Mouse (Mus musculus) adrenal gland, adult 10 weeks (tissue): Measurements from ENCODE around the gene Gm47955. TPM values are rescaled to one million over a fixed set of nuclear protein-coding genes. Genes with fewer than 3 reads are reported as not detected.

Experiments
- polyA plus RNA-seq: library from polyadenylated mRNA; stranded (reverse); fragments of 350-450 nt; fragmentation: Illumina TruSeq; extraction: RNeasy Lipid Tissue Mini Kit (QIAGEN cat#74804); gene quantifications from one replicate; pipeline ENCODE4 v1.2.3, GENCODE M21; 2014; ENCODE audit warnings: low read depth, low replicate concordance

Gm47955 gene
- not detected for polyA plus RNA-seq

GRCm38 (mm10) chr1:82959870-82960385 lies at the start of gene Gm47955:
TSS of gene Gm47955 (plus strand) at chr1:82960286.

GRCm38 (mm10) chr1:82913025-82913424 lies 47.1 kb upstream of the Gm47955 start, which contains the start of gene A030005L19Rik:
TSS of gene A030005L19Rik (plus strand) at chr1:82913325.

DNA sequence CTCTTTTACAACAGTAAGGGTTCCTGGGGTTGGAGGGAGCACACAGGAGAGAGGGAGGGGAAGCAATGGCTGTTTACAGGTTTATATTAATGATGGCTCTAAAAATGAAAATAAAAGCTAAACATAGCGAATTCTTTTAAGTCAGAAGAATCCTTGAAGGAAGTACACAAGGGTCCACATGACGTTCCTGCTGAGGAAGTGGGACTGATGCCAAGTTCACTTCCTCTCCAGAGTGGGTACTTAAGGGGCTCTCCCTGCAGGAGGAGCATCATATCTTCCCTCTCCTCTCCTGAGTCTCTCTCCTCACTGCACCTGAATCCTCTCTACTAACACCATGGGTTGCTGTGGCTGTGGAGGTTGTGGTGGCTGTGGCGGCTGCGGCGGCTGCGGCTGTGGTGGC lies 35.4 kb upstream of the Gm47955 start, which contains the start of gene A030014E15Rik:
TSS of gene A030014E15Rik (plus strand) at position 268 of the 400 bp plus-strand sequence.

GRCm38 (mm10) chr1:82931326-82931725 lies 28.8 kb upstream of the Gm47955 start, which contains the start of gene Gm6217:
TSS of gene Gm6217 (minus strand) at chr1:82931399.

GRCm38 (mm10) chr1:82943295-82943694 lies 16.8 kb upstream of the Gm47955 start, which contains the start of gene A030003K21Rik:
TSS of gene A030003K21Rik (minus strand) at chr1:82943388.

DNA sequence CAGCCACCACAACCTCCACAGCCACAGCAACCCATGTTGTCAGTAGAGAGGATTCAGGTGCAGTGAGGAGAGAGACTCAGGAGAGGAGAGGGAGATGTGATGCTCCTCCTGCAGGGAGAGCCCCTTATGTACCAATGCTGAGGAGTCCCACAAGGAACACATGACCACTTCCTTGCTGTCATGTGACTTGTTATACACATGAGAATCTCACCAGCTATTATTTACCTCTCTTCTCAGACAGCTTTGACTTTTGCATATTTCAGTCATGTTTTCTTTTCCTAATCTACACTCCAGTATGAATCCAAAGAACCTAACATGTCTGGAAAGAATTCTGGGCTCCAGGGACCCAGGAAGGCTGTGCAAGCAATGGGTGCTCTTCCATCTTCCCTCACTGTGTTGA lies 4.2 kb upstream of the Gm47955 start, which contains the start of gene Gm7544:
TSS of gene Gm7544 (minus strand) at position 101 of the 400 bp plus-strand sequence.

DNA sequence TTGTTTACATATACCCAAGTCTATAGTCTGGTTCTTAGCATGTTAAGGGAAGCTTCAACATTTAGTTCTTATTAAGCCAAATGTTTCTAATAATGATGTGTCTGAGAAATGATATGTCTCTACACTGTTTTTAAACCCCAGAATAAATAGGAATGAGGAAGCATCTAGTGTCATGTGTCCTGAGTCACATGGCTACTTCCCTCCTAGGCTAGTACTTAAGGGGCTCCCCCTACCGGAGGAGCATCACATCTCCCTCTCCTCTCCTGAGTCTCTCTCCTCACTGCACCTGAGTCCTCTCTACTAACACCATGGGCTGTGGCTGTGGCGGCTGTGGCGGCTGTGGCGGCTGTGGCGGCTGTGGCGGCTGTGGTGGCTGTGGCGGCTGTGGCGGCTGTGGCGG lies 40.2 kb downstream of the Gm47955 start, which contains the start of gene Gm47959:
TSS of gene Gm47959 (plus strand) at position 243 of the 400 bp plus-strand sequence.

Other genes starting within 250 kb of the Gm47955 start
- 302 TPM for gene Mff, start 235.4 kb upstream of the Gm47955 start, polyA plus RNA-seq
- gene Tm4sf20, start 191.8 kb upstream of the Gm47955 start, polyA plus RNA-seq, result not detected
- not detected for gene Gm47791, start 189.0 kb upstream of the Gm47955 start, polyA plus RNA-seq
- gene Agfg1, start 120.8 kb upstream of the Gm47955 start, polyA plus RNA-seq, result 110 TPM
- not detected for gene A030005L19Rik, start 47.0 kb upstream of the Gm47955 start, polyA plus RNA-seq
- gene A030014E15Rik, start 35.4 kb upstream of the Gm47955 start, polyA plus RNA-seq, result not detected
- gene Gm6217, start 28.9 kb upstream of the Gm47955 start, polyA plus RNA-seq, result not detected
- not detected for gene A030003K21Rik, start 16.9 kb upstream of the Gm47955 start, polyA plus RNA-seq
- not detected for gene Gm7544, start 4.3 kb upstream of the Gm47955 start, polyA plus RNA-seq
- gene Gm47959, start 40.3 kb downstream of the Gm47955 start, polyA plus RNA-seq, result not detected
- gene Slc19a3, start 78.2 kb downstream of the Gm47955 start, polyA plus RNA-seq, result 1.0 TPM
- not detected for gene Krtap28-10, start 82.2 kb downstream of the Gm47955 start, polyA plus RNA-seq
- gene Gm47969, start 84.6 kb downstream of the Gm47955 start, polyA plus RNA-seq, result not detected
- gene A030005K14Rik, start 99.1 kb downstream of the Gm47955 start, polyA plus RNA-seq, result not detected
- gene Krtap28-13, start 100.6 kb downstream of the Gm47955 start, polyA plus RNA-seq, result not detected
- not detected for gene Ccl20, start 156.5 kb downstream of the Gm47955 start, polyA plus RNA-seq
- not detected for gene Daw1, start 199.5 kb downstream of the Gm47955 start, polyA plus RNA-seq